Mouse (Mus musculus) myocyte (in vitro differentiated cells): ENCODE measurements around the gene Por.

Experiments
- POLR2A ChIP-seq: IDR thresholded peaks from one replicate; pipeline ENCODE4 v1.6.1; 2011; ENCODE audit warnings: low read depth, mild to moderate bottlenecking, control low read depth, moderate library complexity; ENCODE audit not compliant: insufficient read length
- REST ChIP-seq: IDR thresholded peaks from one replicate; pipeline ENCODE4 v1.6.1; 2011; ENCODE audit warnings: mild to moderate bottlenecking, control low read depth, moderate library complexity; ENCODE audit not compliant: insufficient read depth, insufficient read length

DNA sequence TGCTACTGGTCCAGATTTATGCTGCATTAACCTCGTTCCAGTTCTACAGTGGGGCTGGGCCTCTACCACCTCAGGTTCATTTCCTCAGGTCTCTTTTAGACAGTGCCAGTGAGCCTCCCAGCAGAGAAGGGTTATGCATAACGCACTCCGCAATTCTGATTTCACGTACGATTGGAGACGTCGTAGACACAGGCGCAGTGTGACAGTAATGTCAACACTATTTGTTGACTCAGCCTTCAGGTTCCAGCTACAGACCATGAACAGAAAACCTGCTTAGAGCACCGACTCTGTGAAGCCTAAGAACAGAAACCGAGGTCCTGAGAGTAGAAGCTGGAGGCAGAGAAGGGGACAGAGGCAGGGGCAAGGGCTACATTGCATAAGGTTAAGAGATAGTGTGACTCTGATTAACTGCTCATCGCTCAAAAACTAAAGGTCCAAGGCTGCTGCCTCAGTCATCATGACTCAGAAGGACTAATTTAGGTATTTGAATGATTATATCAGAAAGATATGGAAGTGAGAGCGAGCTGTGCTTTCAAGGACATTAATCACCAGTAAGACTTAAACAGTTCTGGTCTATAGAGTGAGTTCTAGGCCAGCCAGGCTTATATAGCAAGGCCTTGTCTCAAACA, 13.2 kb downstream of the Por start:
- TF ChIP-seq POLR2A (no peak), REST (no peak)
